Mouse (Mus musculus) neutrophil, adult 5-6 weeks (primary cell): ENCODE results near the gene Mylk. TPM values are rescaled to one million over a fixed set of nuclear protein-coding genes. Genes with fewer than 3 reads are reported as not detected.

ENCODE experiments used
- ATAC-seq: fragments of 151-379, 151-347 bp; 2 replicates; pipeline ENCODE4 v1.8.0; 2017; ENCODE audit warnings: mild to moderate bottlenecking, moderate TSS enrichment; ENCODE audit not compliant: insufficient number of reproducible peaks, poor library complexity, low FRiP score, severe bottlenecking; ENCODE audit errors: extremely low read depth
- total RNA-seq: library from RNA; stranded (forward); fragments of 200-1000 nt; gene quantifications from 2 replicates; pipeline ENCODE4 v1.2.3, GENCODE M21; 2017

Mylk gene
- total RNA-seq, 1 experiment from 2014 or later: 16.3 TPM

- no peak for ATAC-seq
These were observed 215.2 kb downstream of the Mylk start for GRCm38 (mm10) chr16:34960243-34960642.

GRCm38 (mm10) chr16:34960866-34961582, 216.0 kb downstream of the Mylk start:
- ATAC-seq: no peak

DNA sequence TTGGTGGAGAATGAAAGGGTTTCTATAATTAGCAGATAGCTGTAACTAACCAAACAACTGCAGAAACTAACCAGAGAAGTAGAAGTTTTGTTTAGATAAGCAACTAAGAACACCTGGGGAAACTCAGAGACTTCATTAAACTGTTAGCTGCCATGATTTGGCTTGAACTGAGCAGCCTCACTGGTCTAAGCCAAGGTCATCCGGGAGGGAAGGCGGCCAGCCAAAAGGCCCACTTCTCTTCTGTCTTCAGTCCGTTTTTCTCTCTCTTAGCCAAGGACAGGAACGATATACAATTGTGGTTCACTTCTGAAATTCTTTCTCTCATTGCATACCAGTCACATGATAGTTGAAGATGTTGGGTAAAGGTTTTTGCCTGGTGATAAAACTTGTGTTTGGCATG, 217.3 kb downstream of the Mylk start:
- no peak for ATAC-seq

GRCm38 (mm10) chr16:34963008-34963407, 218.0 kb downstream of the Mylk start:
- ATAC-seq: no peak

- ATAC-seq: no peak
These were observed 221.6 kb downstream of the Mylk start for GRCm38 (mm10) chr16:34966620-34967081.

DNA sequence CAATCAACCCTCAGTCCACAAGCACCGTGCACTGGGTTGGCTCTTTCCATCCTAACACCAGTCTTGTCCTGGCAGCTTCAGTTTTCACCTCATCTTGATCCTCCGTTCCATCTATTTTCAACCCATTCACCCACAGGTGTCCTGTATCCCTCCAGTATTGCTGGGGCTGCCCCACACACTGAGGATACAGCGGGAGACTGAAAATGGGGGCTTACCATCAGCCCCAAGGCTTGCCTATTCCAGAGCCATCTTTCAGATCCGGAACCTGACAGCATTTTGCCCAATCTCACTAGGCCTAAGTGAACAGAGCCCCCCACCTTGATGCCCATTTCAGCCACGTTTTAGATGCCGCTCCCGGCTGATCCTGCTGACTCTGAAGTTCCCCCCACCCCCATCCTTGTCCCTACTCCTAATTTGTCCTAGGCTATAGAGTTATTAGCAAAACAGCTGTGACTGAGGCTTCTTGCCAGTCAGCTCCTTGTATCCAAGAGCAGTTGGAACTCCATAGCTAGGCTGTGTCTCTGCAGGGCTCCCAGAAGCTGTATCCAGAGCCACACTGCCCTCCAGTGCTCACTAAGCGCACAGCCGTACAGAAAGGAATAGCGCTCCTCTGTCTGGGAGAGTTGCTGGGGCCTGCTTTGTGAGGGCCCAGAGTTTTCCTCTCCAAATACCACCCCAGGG, 222.2 kb downstream of the Mylk start:
- no peak for ATAC-seq

DNA sequence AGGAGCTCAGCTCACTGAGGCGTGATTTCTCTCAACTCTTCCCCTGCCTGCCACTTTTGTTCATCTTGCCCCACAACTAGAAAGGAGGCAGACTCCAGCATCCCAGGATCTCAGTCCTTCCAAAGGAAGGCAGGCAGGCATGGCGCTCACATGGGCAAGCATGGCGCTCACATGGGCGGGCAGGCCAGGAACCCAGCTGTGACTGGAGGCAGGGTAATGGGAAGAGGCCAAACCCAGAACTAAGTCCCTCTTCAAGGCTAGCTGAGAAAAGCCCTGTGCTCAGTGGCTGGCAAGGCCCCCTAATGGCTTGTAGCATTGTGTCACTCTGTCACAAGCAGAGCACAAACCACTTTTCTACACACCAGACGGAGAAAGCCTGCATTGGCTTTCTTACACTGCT, 223.2 kb downstream of the Mylk start:
- no peak for ATAC-seq

- no peak for ATAC-seq
These were observed 227.5 kb downstream of the Mylk start for GRCm38 (mm10) chr16:34972471-34972870.

- ATAC-seq: no peak
These were observed 230.5 kb downstream of the Mylk start for GRCm38 (mm10) chr16:34975544-34975943.

DNA sequence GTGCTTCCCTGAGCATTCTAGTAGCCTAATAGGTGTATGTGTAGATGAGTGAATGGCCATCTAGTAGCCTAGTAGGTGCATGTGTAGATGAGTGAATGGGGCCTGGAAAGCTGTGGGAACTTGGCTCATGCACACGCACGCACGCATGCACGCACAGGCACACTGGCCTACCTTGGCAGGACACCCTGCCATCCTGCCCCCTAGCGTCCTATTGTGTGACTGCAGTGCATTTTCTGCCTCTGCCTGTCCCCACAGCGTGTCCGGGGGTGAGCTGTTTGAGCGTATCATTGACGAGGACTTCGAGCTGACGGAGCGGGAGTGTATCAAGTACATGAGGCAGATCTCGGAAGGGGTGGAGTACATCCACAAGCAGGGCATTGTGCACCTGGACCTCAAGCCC, 231.6 kb downstream of the Mylk start:
- no peak for ATAC-seq

- ATAC-seq: no peak
These were observed 233.0 kb downstream of the Mylk start for GRCm38 (mm10) chr16:34978018-34978417.

GRCm38 (mm10) chr16:34981009-34981408, 236.0 kb downstream of the Mylk start:
- no peak for ATAC-seq

- 0 out of 2 replicates have a peak, but pooled peaks have one; percentile 17 for ATAC-seq
These were observed 239.4 kb downstream of the Mylk start for GRCm38 (mm10) chr16:34984203-34985030.

DNA sequence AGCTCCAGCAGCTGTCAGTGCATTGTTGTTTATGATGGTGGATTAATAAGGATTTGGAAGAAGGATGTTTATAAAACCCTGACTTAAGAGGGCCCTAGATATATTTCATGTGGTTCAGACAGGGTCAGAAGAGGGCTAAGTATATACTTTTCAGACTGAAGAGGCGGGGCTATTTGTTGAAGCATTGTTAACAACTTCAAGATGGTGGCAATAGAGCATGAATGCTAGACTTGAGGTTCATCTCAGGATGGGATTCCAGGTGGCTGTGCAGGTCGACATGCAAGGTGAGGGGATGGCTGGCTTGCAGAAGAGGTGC, 240.0 kb downstream of the Mylk start:
- ATAC-seq: no peak

DNA sequence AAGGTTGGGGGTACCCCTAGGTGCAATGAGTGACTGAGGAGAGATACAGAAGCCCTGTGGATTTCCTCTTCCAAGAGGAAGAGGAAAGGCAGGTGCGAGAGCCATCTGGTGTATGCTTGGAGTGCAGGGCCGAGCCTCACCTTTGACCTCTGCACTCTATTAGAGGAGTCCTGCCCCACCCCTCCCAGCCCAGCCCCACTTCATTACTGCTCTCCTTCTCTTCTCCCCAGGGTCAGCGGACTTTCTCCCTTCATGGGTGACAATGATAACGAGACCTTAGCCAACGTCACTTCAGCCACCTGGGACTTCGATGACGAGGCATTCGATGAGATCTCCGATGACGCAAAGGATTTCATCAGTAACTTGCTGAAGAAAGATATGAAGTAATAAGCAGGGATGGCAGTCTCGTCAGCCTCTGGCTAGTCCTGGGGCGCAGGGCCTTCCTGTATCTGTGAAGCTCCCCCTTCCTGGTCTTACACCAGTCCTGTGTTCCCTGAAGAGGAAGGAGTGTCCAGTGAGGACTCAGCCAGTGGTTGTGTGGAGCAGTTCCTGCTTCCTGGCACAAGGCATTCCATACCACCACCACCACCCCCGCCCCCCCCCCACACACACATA, 241.3 kb downstream of the Mylk start:
- no peak for ATAC-seq

GRCm38 (mm10) chr16:34991365-34991764, 246.4 kb downstream of the Mylk start:
- ATAC-seq: no peak

DNA sequence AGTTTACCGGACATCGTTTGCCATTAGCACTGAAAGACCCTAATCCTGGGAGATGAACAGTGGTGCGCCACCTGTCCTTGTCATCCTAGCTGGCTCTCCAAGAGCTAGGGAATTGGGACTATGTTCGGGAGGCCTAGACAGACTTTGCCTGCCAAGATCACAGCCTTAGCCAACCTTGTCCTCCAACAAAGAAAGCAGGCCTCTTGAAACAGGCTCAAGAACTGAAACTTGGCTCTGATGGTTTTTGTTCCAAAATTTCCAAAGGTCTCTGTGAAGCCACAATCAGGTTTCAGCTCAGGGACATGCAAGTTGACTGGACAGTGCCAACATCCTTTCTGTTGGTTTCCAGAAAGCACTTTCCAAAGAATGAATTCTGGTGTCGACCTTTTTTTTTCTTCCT, 247.8 kb downstream of the Mylk start:
- no peak for ATAC-seq

- ATAC-seq: no peak
These were observed 248.8 kb downstream of the Mylk start for GRCm38 (mm10) chr16:34993694-34994330.

DNA sequence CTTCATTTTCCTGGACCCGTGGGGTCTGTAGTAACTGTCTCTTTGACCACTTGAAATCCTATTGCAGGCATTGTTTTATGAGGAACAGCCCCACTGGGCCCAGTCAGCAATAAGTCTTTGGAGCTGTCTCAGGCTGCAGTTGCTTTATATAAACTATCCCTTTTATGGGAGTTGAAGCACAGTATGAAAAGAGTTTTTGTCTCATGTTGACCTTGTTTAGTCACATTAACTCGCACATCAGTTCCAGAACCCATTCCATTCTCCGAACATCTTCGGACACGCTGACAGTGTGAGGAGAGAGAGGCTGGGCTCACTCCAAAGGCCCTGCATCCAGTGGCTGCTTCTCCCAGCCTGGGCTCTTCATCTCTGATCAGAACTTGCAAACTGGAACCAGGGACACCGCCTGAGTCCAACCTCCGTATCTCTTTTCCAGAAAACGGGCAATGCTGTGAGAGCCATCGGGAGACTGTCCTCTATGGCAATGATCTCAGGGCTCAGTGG, 249.7 kb downstream of the Mylk start:
- ATAC-seq: no peak
